8 mouse cellular contexts compared by ENCODE assay signal in the genomic region with DNA sequence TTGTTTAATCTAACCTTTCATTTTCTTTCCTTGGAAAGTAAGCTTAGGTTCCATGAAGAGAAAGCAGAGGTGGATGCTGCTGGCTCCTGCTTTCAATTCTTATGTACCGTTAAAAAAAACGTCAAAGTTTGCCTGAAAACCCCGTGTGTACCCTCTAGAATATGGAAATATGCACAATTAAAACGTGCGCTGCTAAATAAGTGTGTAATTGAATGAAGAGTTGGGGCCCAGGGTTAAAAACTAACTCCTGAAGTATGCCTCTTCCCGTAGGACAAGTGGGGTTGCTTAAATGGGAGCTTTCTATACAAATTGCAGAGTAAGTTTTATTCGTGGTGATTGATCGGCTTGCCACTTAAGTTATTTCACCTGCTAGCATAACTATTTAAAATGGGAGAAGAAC. TPM values are rescaled to one million over a fixed set of nuclear protein-coding genes. Genes with fewer than 3 reads are reported as not detected.
DNase-seq lines count a peak whose midpoint lies in the region; ATAC-seq and TF ChIP-seq lines count a peak whose summit lies in the region.

No protein-coding gene starts in this region.

- TF ChIP-seq CTCF in hindbrain, postnatal 0 days (IDR thresholded peaks at IDR 0.05; ENCODE audit: low read depth), result no peak
- TF ChIP-seq CTCF in kidney, adult 2 months (conservative IDR thresholded peaks at IDR 0.05; ENCODE audit: insufficient read depth, insufficient read length, low read depth, low read length), result no peak

- no peak for ATAC-seq in heart, embryonic 16.5 days (replicated peaks; ENCODE audit: extremely low read depth, insufficient read depth, low FRiP score)
- no peak for ATAC-seq in heart, embryonic 12.5 days (ENCODE audit: insufficient number of reproducible peaks, low FRiP score)
- ATAC-seq in hindbrain, postnatal 0 days, result no peak
- no peak for ATAC-seq in midbrain, embryonic 16.5 days

- no peak overlapping the region for H3K4me3 ChIP-seq in heart, embryonic 16.5 days (ENCODE audit: low read length)
- no peak overlapping the region for H3K4me3 ChIP-seq in heart, embryonic 12.5 days
- H3K4me3 ChIP-seq in hindbrain, postnatal 0 days (ENCODE audit: low read length), result peak overlapping the region; percentile 77
- H3K4me3 ChIP-seq in midbrain, embryonic 16.5 days (ENCODE audit: low read depth, low read length), result peak overlapping the region; percentile 78; the same call in 1 of the 2 replicates
- H3K4me3 ChIP-seq in kidney, adult 2 months (ENCODE audit: insufficient read depth, low read depth, low read length), result no peak overlapping the region

- DNase-seq in embryo, embryonic 11 days, result peak; percentile 25
- no peak for DNase-seq in hindbrain, postnatal 0 days (ENCODE audit: low spot score)
- DNase-seq in left cerebral cortex, postnatal 4 days, result no peak
- no peak for DNase-seq in left cerebral cortex, adult 18-20 months (ENCODE audit: low spot score in 2 of 2)
- DNase-seq in kidney, adult 2 months, result no peak

- no peak overlapping the region for H3K27ac ChIP-seq in heart, embryonic 16.5 days (ENCODE audit: low read length)
- H3K27ac ChIP-seq in heart, embryonic 12.5 days (ENCODE audit: poor library complexity, severe bottlenecking), result no peak overlapping the region
- H3K27ac ChIP-seq in hindbrain, postnatal 0 days, result peak overlapping the region; percentile 88; the same call in 1 of the 2 replicates
- no peak overlapping the region for H3K27ac ChIP-seq in midbrain, embryonic 16.5 days (ENCODE audit: low read length)
- H3K27ac ChIP-seq in kidney, adult 2 months (ENCODE audit: insufficient read depth, low read depth, low read length), result no peak overlapping the region

- no peaks in the 10 kb centered on the region for H3K9me3 ChIP-seq in heart, embryonic 16.5 days (replicated peaks; ENCODE audit: control insufficient read depth, low read length)
- no peaks in the 10 kb centered on the region for H3K9me3 ChIP-seq in heart, embryonic 12.5 days (replicated peaks)
- H3K9me3 ChIP-seq in hindbrain, postnatal 0 days (ENCODE audit: low read length), result no peaks in the 10 kb centered on the region
- no peaks in the 10 kb centered on the region for H3K9me3 ChIP-seq in midbrain, embryonic 16.5 days (replicated peaks; ENCODE audit: control insufficient read depth, low read length, poor library complexity, severe bottlenecking)

- peak overlapping the region; percentile 90; the same call in 1 of the 2 replicates for H3K4me2 ChIP-seq in heart, embryonic 16.5 days (ENCODE audit: low read depth, low read length)
- no peak overlapping the region for H3K4me2 ChIP-seq in heart, embryonic 12.5 days
- peak overlapping the region; percentile 61 for H3K4me2 ChIP-seq in hindbrain, postnatal 0 days (ENCODE audit: low read depth, low read length)
- H3K4me2 ChIP-seq in midbrain, embryonic 16.5 days (ENCODE audit: low read length), result peak overlapping the region; percentile 77

- no peaks in the 10 kb centered on the region for H3K27me3 ChIP-seq in heart, embryonic 16.5 days (ENCODE audit: control insufficient read depth, insufficient read depth, low read length)
- H3K27me3 ChIP-seq in heart, embryonic 12.5 days (replicated peaks), result no peaks in the 10 kb centered on the region
- H3K27me3 ChIP-seq in hindbrain, postnatal 0 days (ENCODE audit: insufficient read depth, low read length), result no peaks in the 10 kb centered on the region
- no peaks in the 10 kb centered on the region for H3K27me3 ChIP-seq in midbrain, embryonic 16.5 days (ENCODE audit: control insufficient read depth, insufficient read depth, low read depth, low read length)
- H3K27me3 ChIP-seq in kidney, adult 2 months (replicated peaks; ENCODE audit: control insufficient read depth, insufficient read depth, low read length), result no peaks in the 10 kb centered on the region

- H3K4me1 ChIP-seq in heart, embryonic 16.5 days (ENCODE audit: control insufficient read depth, insufficient read depth, low read length), result peaks cover 13% of the 10 kb centered on the region
- H3K4me1 ChIP-seq in heart, embryonic 12.5 days (replicated peaks), result peaks cover 13% of the 10 kb centered on the region
- H3K4me1 ChIP-seq in hindbrain, postnatal 0 days (ENCODE audit: insufficient read depth, low read length), result peaks cover 11% of the 10 kb centered on the region
- peaks cover 23% of the 10 kb centered on the region for H3K4me1 ChIP-seq in midbrain, embryonic 16.5 days (ENCODE audit: control insufficient read depth, insufficient read depth, low read length)
- peaks cover 7% of the 10 kb centered on the region; the same call in 1 of the 2 replicates for H3K4me1 ChIP-seq in kidney, adult 2 months (ENCODE audit: control insufficient read depth, insufficient read depth, low read length)

- peak overlapping the region; percentile 68; the same call in 1 of the 2 replicates for H3K9ac ChIP-seq in heart, embryonic 16.5 days (ENCODE audit: low read length)
- no peak overlapping the region for H3K9ac ChIP-seq in heart, embryonic 12.5 days
- H3K9ac ChIP-seq in hindbrain, postnatal 0 days (replicated peaks; ENCODE audit: low read length), result peak overlapping the region; percentile 45; the same call in 1 of the 2 replicates
- H3K9ac ChIP-seq in midbrain, embryonic 16.5 days (ENCODE audit: low read depth, low read length), result no peak overlapping the region; the same call in 1 of the 2 replicates

- no peaks in the 10 kb centered on the region for H3K36me3 ChIP-seq in heart, embryonic 16.5 days (ENCODE audit: control insufficient read depth, insufficient read depth)
- H3K36me3 ChIP-seq in heart, embryonic 12.5 days, result peaks cover 11% of the 10 kb centered on the region
- no peaks in the 10 kb centered on the region; the same call in 1 of the 2 replicates for H3K36me3 ChIP-seq in hindbrain, postnatal 0 days (ENCODE audit: insufficient read depth, low read length)
- H3K36me3 ChIP-seq in midbrain, embryonic 16.5 days (ENCODE audit: control insufficient read depth, insufficient read depth, low read length), result 0 out of 2 replicates have a peak, but pooled peaks cover 3% of the 10 kb centered on the region
- H3K36me3 ChIP-seq in kidney, adult 2 months (ENCODE audit: control insufficient read depth, insufficient read depth, low read length), result no peaks in the 10 kb centered on the region; the same call in none of the 2 replicates

- TF ChIP-seq POLR2A in kidney, adult 2 months (IDR thresholded peaks at IDR 0.05; ENCODE audit: low read depth, low read length), result no peak

- intact Hi-C loops in left cerebral cortex, postnatal 4 days (cut with DNase I), result no loop called here

- 55% methylated on average over 8 of the region's 8 CpGs for whole genome bisulfite sequencing in heart, embryonic 16.5 days
- whole genome bisulfite sequencing in heart, embryonic 12.5 days, result 68% methylated on average over 8 of the region's 8 CpGs
- 38% methylated on average over 8 of the region's 8 CpGs for WGBS in hindbrain, postnatal 0 days
- 51% methylated on average over 8 of the region's 8 CpGs for WGBS in midbrain, embryonic 16.5 days
- WGBS in kidney, adult 2 months, result 60% methylated on average over 8 of the region's 8 CpGs

RNA-seq across cellular contexts. Expression of gene Hsph1, which starts 1.1 kb away (rescaled TPM):
- polyA plus RNA-seq in heart, embryonic 16.5 days (2015; fragmentation: Nextera tagmentation; extraction: Ambion mirVana), result 27.7 and 29.1 TPM in 2 replicates
- polyA plus RNA-seq in heart, embryonic 12.5 days (2016; fragmentation: Nextera tagmentation; extraction: Ambion mirVana), result 42.4 and 43.6 TPM in 2 replicates
- 18.9 and 21.0 TPM in 2 replicates for total RNA-seq in hindbrain, postnatal 0 days (2014; rRNA removed)
- 59.4 and 60.8 TPM in 2 replicates for polyA plus RNA-seq in hindbrain, postnatal 0 days (2015; fragmentation: Nextera tagmentation; extraction: Ambion mirVana)
- polyA plus RNA-seq in midbrain, embryonic 16.5 days (2015; fragmentation: Nextera tagmentation; extraction: Ambion mirVana), result 103 and 128 TPM in 2 replicates
- 100 to 1,000 TPM; 178 to 180 TPM for total RNA-seq in left cerebral cortex, postnatal 4 days (2021)
- 100 to 1,000 TPM; 352 to 354 TPM for total RNA-seq in left cerebral cortex, adult 18-20 months (2021)
- 21.7 and 24.0 TPM in 2 replicates for polyA plus RNA-seq in kidney, adult 2 months (2012; rRNA removed)

RNA-seq across cellular contexts. Expression of gene B3glct, which starts 40.7 kb away (rescaled TPM):
- 7.3 and 7.4 TPM in 2 replicates for polyA plus RNA-seq in heart, embryonic 16.5 days (2015; fragmentation: Nextera tagmentation; extraction: Ambion mirVana)
- 12.0 and 13.9 TPM in 2 replicates for polyA plus RNA-seq in heart, embryonic 12.5 days (2016; fragmentation: Nextera tagmentation; extraction: Ambion mirVana)
- 18.7 and 22.4 TPM in 2 replicates for total RNA-seq in hindbrain, postnatal 0 days (2014; rRNA removed)
- polyA plus RNA-seq in hindbrain, postnatal 0 days (2015; fragmentation: Nextera tagmentation; extraction: Ambion mirVana), result 13.1 and 14.4 TPM in 2 replicates
- 17.5 and 18.5 TPM in 2 replicates for polyA plus RNA-seq in midbrain, embryonic 16.5 days (2015; fragmentation: Nextera tagmentation; extraction: Ambion mirVana)
- 10 to 100 TPM; 27.0 to 33.5 TPM for total RNA-seq in left cerebral cortex, postnatal 4 days (2021)
- total RNA-seq in left cerebral cortex, adult 18-20 months (2021), result 10 to 100 TPM; 16.2 to 17.3 TPM
- 6.4 TPM in 2 replicates for polyA plus RNA-seq in kidney, adult 2 months (2012; rRNA removed)

Comparison
In these comparisons a context has a peak if more than half of its experiments do, and no peak if none do; other contexts are left out.
1. H3K9ac ChIP-seq: peak in heart, embryonic 16.5 days (single experiment) and hindbrain, postnatal 0 days (single experiment); none in heart, embryonic 12.5 days (single experiment) and midbrain, embryonic 16.5 days (single experiment).
2. H3K4me3 ChIP-seq: peak in hindbrain, postnatal 0 days (single experiment) and midbrain, embryonic 16.5 days (single experiment); none in heart, embryonic 16.5 days (single experiment), heart, embryonic 12.5 days (single experiment) and kidney, adult 2 months (single experiment).